In genomic region chr10:96067347-96067746, GRCm38 (mm10) we compare ENCODE assay signal across 11 mouse cellular contexts.
"Had no signal": no experiment of that assay in that cellular context is flagged by ENCODE, and none has a peak within 500 bp of the region (broad histone marks: within the 10 kb centered on the region; RNA-seq: fewer than 3 reads in every experiment).

No protein-coding gene starts in this region.

- DNase-seq: kidney, adult 18-20 months; kidney, postnatal 10 days; left cerebral cortex, postnatal 4 days; lung, embryonic 14.5 days; lung, postnatal 10 days; lung, postnatal 4 days; spleen, adult 18-20 months; thymus, adult 2 months; thymus, postnatal 25 days had no signal

- ATAC-seq: liver, embryonic 12.5 days; midbrain, embryonic 16.5 days had no signal
